Mouse (Mus musculus) CD4-positive naive resting alpha-beta T cell, adult 57 days (primary cell): Measurements from ENCODE around the gene Gm3543. TPM values are rescaled to one million over a fixed set of nuclear protein-coding genes. Genes with fewer than 3 reads are reported as not detected.

Source experiments
- total RNA-seq: library from RNA; stranded (reverse); gene quantifications from one replicate; pipeline ENCODE4 v1.2.4, GENCODE M21; 2023

The Gm3543 gene
- total RNA-seq = not detected

GRCm38 (mm10) chr14:41983225-41983624, at the start of gene Gm3543:
Gene Gm3543 (minus strand): TSS chr14:41983325.

DNA sequence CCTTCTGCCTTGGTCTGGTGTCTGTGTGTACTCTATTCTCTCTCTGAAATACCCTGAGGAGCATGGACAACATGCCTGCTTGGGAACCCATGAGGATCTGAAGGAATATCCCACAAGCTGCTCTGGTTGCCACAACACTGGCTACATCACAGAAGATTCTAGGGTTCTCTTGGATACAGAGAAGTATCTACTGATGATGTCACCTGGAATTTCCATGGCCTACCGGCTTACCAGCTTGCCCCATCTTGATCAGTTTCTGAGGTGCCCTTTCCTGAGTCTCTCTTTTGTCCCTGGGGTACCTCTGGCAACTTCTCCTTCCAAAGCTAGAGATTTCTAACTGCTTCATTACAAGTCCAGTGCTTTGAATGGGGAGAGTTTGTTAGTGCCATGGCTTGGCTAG, 15.3 kb downstream of the Gm3543 start, which contains the start of gene Gm6401:
Gene Gm6401 (minus strand): TSS at position 101 of the 400 bp plus-strand sequence.

DNA sequence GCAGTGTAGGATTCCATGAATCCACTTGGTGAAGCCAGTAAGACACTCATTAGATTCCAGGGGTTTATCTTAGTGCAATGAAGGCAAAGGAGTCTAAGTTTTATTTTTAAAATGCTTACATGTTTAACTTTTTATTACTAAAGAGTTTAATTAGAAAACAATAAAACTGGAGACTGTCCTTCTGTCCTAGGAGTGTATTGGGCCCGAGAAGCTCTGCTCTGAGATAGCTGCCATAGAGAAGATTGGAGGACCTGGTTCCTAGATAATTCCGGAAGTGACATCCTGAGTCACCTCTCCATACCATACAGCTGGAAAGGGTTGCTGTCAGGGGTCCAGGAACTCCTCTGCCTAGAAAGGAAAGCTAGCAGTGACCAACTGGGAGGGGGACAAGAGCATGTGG, 39.4 kb downstream of the Gm3543 start, which contains the start of gene 1700024B05Rik:
Gene 1700024B05Rik (plus strand): TSS at position 301 of the 400 bp plus-strand sequence.

Other genes with a start within 250 kb of the Gm3543 start
- not detected for gene Gm7929, start 232.7 kb downstream of the Gm3543 start, total RNA-seq
- gene Gm47189, start 210.9 kb downstream of the Gm3543 start, total RNA-seq = not detected
- not detected for gene Gm7980, start 76.0 kb downstream of the Gm3543 start, total RNA-seq
- gene 1700049E17Rik1, start 58.4 kb downstream of the Gm3543 start, total RNA-seq = not detected
- gene 1700024B05Rik, start 39.3 kb downstream of the Gm3543 start, total RNA-seq = not detected
- not detected for gene Gm6401, start 15.4 kb downstream of the Gm3543 start, total RNA-seq
- gene Gm7951, start 134.0 kb upstream of the Gm3543 start, total RNA-seq = not detected
- gene Gm17027, start 179.3 kb upstream of the Gm3543 start, total RNA-seq = not detected
- gene Gm3573, start 207.5 kb upstream of the Gm3543 start, total RNA-seq = not detected